Mouse (Mus musculus): ENCODE measurements at regions not wholly inside any gene's neighbourhood (a gene's known extent, or its start where the extent isn't known, plus 50 kb on each side); places are given as distances from the start of the nearest gene placed in this dataset.

DNA sequence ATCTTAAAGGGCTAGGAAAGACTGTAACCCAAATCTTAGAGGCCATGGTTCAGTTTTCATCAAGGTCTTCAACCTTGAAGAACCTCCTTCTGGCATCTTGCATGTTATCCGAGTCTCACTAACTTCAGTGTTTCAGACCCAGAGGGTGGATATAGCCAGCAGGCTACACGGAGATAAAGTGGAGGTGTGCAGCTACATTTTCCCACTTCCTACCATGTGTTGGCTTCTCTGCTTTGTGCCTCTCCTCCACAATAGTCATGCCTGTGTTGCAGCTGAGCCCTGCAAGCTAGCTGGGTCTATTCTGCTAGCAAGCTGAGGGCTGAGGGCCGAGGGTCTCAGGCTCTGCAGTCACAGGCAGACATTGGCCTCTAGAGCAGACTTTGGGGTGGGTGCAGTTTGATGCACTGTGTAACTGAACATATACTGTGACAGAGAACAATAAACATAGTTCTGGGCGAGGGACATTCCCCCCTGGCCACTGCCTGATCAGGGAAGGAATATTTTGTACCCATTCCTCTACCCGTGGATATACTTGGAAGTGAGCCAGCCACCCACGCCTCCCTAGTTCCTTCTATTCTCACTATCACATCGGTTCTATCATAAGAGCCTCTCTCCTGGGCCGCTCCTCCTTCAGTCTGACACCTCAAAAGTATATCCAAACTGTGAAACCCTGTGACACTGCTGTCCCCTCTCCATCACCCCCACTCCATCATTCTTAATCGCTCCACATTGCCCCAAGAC lies 152.6 kb upstream of the Mycn start:
- DNase-seq = no peak

DNA sequence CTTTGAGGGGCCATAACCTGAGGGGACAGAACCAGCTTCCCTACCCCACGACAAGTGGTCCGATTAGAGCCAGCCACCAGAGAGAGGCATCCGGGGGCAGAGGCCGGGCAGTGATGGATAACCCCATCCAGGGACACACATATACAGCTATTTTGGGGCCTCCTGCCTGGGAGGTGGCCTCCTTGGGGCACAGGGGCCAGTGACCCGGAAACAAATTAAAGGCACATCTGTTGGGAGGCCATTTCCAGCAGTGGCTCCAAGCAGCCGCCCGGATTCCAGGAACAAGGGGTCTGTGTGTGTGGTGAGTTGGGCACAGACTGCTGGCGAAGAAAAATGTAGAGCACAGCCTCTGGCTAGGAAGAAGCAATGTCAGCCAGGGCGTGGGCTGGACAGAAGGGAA lies 144.2 kb upstream of the Mycn start:
- no peak for DNase-seq

DNA sequence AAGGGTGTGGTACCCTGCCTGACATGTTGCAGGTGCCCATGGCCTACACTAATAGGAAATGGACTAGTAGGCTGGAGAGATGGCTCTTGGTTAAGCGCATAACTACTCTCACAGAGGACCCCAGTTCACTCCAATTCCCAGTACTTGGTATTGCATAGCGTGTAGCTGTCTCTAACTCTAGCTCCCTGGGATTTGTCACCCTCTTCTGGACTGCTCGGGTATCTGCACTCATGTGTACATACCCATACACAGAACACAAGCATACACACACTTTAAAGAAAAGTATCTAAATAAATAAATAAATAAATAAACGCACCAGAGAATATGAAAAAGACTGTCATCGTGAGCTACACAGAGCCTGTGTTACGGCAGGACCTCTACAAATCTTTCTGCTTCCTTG lies 143.8 kb upstream of the Mycn start:
- DNase-seq = no peak

DNA sequence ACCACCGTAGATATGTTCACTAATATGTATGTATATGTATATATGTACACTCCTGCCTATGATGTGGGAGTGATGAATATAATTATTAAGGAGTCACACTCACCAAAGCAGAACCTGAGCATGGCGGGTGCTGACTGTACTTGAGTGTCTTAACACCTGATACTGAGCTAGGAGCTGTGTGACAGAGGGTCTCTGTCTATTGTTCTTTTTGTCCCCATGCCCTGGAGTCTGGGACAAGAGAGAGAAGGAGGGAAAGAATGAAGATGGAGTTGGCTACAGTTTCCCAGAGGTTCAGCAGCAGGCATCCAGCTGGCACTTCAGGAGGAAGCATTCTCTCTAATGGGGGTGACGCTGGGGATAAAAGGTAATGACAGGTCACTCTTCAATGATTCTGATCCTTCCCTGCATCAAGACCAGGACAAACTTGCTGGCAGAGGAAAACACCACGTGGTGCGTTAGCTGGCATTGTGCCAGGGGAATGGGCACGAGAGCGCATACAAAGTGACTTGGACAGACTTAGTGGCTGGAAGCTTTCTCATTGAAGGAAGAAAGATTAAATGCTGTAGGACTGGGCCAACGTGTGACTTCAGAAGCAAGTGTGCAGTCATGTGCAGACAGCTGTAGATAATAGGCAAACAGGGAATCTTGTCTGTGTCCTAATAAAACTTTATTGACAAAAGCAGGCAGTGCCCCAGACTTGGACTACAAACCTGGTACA lies 141.8 kb upstream of the Mycn start:
- DNase-seq = no peak

DNA sequence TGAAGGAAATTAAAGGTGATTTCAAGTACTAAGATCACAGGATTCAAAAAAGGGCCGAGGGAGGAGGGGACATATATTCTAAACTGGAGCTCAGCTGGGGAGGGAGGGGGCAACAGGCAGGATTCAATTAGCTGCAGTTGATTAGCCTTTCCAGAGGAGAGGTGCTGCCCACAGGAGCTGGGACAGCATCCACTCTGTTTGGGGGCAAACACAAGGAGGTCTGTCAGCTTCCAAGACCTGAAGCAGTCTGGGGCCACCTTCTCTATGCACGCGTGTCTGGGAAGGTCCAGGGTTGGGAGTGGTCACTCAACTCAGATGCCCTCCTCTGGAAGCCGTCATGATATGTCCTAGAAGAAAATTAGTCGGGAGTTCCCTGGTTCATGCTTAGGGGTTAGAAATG lies 139.1 kb upstream of the Mycn start:
- DNase-seq = no peak

DNA sequence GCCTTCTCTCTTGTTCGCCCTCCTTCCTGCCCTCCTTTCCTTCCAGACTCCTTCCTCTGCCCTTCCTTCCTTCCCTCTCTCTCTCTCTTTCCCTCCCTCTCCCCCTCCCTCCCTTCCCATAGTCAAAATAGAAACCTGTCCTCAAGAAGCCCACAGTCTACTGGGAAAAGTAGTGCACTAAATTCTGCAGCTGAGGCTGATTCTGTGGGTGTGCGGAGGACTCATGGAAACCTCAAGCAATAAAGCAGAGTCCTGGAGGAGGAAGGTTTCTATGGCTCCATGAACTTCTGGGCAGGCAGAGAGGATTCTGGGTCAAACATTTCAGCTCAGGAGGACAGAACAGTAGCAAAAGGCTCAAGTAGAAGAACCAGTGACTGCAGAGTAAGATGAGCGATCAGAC lies 138.1 kb upstream of the Mycn start:
- no peak for DNase-seq

DNA sequence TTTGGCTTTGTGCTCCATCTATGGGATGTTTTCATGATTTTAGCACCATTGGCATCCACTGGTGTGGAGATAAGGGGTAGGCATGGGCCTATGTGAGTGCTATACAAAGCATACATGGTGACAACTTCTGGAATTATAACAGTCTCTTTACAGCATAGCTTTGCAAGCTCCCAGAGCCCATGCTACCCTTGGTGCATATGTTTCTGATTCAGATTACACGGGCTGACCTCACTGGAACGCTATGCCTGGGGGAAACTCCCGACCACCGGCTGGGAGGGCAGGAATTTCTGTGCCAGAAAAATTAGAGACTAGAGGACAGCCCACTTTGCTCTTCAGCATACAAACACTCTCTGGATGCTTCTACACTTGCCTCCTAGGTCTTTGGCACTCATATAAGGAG lies 136.0 kb upstream of the Mycn start:
- DNase-seq = no peak

DNA sequence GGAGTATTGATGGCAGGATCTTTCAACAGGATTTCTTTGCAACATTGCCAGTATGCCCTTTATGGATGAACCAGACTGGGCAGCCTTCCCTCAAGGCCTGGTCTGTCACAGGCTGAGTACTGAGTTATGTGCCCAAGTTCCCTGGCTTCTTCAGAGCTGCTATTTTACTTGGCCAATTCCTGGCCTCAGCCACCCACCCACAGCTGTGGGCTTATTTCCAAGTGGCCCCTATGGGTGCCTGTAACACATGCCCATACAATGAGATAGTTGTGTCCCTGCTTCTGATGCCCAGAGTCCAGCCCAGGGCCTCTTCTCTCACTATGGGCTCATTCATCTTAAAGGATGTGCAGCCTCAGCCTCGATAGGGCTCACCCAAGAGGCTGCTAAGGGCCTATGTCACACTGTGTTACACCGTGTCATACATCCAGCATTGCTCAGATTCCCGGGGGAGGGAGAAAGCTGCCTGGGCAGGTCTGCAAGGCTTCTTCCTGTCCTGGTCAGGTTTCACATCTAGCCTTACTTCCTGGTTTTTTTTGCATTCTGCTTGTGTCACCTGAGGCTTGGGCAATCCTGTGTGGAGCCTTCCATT lies 135.1 kb upstream of the Mycn start:
- DNase-seq = no peak

DNA sequence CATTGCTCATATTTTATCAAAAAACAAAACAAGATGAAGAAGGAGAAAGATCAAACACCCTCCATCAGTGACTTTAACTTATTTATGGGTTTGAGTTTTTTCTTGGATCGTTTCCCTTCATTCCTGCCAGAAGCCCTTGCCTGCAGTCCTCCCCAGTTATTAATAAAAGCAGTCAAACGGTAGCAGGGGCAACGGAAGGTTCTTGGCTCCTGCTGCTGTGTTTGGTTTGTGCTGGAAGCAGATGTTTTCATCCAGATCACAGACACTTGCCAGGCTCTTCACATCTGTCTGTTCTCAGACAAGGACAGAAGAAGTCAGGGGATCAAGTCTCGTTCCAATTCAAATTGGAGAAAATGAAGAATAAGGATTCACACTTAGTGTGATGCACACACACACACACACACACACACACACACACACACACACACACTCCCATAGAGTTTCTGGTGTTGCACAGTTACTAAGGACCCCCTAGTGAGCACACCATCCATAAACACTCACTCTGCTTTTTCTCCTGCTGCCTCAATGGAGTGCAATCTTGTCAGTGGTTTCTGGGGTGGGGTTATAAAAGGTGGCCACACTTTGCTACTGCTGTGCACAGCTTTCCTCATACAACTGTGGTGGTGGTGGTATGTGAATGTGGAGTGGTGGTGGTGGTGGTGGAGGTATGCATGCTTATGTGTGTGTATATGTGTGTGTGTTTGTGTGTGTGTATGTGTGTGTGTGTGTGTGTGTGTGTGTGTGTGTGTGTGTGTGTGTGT lies 131.6 kb upstream of the Mycn start:
- no peak for DNase-seq

DNA sequence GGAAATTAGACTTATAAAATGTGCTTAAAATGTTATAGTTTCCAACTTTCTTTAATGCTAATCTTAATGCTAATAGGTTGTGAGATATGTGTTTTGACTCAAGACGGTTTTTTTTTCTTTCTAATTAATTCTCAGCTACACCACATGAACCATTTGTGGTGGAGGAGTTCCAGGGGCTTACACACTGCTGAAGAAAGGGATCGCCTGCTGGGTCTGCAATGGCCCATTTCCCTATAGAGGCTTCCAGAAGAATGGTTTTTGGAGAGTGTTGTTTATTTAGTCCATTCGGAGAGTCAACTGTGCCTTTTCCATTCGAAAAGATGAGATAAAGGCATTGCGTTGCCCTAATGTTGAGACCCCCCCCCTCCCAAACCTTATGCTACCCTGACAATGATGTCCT lies 125.6 kb upstream of the Mycn start:
- DNase-seq = no peak

DNA sequence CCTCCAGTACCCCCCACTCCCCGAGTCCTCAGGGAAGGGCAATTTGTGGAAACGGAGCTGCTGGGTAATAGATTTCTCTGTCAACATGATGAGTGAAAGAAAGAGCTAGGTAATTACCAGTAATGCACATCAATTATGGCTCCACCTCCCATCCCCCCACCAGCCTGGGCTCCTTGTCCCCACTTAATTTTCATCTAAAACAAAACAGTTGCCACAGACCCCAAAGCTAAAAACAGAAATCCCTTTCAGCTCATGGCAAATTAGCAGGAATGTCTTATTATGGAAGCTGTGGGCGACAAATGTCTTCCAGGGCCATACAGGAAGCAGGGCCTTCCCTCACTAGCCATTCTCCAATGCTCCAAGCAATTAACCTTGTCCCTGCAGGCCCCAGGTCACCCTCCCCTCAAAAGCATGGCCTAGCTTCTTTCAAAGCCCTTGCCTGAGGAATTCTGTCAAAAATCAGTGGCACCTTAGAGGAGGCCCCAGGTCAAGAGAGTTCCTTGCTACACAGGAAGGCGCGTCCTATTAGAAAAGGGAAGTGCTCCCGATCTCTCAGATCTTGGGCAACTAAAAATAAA lies 125.0 kb upstream of the Mycn start:
- DNase-seq = no peak

DNA sequence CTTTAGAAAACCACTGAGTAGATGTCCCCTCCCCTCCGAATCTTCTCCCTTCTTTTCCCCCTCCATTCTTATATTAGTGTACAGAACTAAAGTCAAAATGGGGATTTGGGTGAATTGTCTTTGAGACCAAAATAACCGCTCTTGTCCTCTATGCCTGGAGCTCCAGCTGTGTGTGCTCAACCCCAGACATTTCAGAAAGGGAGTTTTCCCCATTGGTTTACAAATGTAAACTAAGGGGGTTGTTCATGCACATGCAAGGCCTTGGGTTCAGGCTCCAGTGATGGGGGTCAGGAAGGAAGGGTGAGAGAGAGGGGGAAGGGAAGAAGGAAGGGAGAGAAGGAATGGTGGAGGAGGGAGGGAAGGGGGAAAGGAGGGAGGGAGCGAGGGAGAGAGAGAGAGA lies 117.8 kb upstream of the Mycn start:
- DNase-seq = no peak

DNA sequence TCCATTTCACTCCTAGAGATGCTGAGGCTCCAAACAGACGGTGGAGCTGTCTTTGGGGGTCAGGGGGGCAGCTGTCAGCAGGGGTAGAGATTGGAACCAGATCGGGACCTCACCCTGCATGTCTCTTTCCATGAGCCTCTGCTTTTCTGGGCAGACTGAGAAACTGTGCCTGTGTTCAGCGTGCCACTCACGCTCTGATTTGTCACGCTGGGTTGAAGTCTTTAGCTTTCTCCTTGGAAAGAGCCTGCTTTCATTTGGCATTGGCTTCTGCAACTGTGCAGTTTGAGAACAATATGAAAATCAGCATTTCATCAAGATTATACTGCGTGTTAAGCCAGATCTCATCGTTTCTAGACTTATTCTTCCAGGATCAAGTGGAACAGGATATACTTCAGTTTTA lies 114.5 kb upstream of the Mycn start:
- no peak for DNase-seq

DNA sequence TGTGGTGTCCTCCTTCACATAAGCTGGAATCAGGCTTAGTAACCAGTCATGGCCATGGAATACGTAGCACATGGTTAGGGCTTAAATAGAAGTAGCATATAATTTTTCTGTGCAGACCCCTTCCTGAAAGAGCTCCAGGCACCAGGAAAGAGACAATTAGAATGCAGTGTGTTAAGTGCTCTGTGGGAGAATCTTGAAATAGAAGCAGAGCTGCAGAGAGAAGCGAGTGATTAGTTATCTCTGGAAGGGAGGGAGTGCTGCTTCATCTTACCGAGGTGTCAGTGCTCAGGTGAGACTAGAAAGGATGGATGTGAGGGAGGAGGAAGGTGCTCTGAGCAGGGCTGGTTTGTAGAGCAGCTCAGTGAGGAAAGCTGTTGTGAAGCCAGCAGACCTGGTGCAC lies 112.9 kb upstream of the Mycn start:
- DNase-seq = no peak

DNA sequence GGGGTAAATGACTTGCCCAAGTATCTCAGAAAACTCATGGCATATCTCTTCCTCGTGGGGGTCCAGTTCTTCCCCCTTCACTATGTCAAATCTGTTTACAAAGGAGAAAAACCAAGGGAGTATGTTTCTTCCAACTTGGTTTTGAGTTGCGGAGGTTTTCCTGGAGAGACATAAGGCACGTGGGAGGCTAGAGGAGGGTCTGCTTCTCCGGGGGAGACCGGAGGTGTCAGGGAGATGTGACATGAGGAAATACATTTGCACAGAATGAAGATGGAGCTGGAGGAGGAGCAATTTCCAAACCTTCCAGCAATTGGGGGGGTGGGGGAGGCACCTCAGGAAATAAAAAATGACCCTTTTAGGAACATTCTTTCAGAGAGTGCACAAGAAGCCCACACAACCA lies 112.0 kb upstream of the Mycn start:
- no peak for DNase-seq

DNA sequence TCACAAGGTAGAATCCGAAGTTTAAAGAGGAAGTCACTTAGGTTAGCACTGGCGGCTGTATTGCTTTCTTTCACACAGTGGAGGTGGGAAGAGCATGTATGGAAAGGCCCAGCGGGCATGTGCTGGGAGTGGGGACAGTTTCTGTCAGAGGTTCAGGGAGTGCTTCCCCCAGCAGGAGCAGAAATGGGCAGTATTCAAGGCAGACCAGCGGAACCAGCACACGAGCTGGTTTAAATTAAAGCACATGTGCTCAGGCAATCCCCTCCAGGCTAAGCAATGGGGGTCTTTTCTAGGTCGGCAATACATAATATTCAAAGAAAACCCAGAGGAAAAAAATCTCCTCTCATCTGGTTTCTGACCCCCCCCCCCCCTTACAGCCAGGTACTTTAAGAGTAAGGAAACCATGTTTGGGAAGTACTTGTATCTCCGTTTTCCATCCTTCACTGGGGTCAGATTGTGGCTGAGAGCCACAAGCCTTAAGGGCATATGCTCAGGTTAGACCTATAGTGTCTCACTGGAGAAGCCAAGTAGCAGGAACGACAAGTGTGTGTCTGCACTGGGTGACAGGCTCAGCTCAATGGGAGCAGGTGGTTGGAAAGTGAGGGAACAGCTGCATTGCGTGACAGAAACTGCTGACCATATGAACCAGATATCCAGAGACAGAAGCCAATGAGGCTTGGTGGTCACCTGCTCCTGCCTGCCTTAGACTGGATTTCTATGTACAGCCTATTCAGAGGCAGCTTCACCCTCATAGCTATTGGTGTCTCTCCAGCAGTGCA lies 111.3 kb upstream of the Mycn start:
- no peak for DNase-seq

DNA sequence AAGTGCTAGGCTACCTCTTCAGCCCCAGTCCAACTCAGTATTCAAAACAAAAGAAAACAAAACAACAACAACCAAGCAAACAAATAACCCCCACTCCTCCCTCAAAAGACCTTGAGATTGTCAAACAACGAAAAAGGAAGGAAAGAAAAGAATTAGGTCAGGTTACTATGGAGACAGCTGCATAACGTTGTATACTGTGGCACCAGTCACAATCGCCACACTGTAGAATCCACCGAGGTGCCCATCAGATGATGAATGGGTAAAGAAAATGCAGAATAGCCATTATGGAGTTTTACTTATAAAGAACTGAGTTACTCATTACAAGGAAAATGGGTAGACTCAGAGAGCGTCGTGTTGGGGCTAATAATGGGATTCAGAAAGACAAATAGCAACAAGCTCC lies 110.5 kb upstream of the Mycn start:
- no peak for DNase-seq

DNA sequence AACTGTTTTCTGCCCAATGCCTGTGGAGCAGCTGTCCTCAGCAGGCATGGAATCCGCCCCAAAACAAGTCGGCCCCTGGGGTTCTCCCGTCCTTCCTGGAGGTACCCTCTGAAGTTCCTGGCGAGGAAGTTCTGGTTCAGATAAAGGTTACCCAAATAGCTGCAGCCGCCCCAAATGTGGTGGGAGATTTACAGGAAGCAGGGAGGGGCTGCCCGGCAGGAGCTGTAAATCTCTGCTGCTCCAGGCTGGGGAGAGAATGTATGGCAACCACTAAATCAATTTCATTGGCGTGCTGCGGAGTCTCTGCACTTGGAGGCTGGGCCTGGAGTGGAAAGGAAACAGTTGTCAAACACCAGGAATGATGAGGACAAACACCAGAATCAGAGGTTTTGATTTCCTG lies 107.9 kb upstream of the Mycn start:
- no peak for DNase-seq

DNA sequence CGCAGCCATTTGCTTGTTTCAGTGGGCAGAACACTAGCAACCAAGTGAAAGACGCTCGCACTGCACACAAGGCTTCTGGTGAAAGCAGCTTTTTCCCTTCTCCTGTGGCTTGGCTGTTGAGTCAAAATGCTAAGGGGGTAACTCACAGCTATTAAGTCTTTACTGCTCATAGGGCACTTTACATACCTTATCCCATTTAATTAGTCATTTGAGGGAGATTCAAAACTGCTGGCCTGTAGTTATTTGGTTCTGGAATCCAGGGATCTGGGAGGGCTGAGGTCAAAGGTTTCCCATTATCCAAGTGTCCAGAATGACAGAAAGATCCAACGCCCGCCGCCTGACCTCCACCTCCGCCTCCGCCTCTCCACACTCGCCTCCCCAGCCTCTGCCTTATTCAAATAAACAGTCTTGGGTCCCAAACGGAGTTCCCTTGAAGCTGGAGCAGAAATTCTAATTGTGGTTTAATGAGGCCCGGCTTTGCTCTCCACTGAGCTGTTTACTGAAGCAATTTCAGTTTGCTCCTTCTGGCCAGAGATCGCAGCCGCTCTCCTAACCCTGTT lies 106.5 kb upstream of the Mycn start:
- no peak for DNase-seq

DNA sequence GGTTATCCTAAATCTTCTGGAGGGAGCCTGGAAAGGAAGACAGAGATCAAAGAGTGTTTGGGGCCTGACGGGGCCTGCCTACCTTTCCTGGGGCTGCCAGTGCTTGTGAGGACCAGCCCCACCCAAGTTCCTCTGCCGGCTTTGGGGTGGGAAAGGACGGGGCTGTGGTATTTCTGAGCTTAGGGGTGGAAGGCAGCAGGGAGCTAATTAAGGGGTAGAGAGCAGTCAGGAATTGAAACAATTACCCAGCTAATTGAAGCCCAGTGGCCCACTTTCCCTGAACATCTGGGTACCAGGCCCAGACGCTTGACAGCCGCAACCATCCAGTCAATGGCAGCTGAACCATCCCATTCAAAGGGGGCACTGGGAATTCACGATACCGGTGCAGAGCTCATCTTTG lies 101.2 kb upstream of the Mycn start:
- DNase-seq = no peak

DNA sequence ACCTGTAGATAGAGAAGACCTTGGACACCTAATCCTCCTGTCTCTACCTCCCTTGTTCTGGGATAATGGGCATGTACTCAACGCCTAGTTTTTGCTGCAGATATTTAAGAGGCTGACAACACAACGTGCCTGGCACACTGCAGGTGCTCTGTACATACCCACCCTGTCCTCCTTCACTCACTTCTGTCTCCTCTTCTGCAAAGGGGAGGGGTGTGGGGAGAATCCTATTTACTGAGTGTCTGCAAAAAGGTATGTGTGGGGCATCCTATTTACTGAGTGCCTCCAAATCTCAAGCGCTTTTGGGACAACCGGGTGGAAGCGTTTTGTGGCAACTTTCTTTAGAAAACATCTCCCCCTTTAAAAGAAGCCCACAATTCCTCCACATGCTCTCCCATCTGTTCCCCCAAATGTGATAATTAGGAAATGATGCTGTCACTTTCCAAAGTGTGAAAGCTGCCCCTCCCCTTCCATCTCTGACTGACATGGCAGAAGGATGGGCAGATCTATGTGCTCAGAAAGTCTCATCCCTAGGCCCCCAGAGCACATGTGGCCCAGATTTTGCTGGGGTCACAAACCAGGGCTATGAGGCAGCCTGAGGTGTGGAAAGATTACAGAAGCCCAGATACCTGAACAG lies 93.5 kb upstream of the Mycn start:
- DNase-seq = no peak

DNA sequence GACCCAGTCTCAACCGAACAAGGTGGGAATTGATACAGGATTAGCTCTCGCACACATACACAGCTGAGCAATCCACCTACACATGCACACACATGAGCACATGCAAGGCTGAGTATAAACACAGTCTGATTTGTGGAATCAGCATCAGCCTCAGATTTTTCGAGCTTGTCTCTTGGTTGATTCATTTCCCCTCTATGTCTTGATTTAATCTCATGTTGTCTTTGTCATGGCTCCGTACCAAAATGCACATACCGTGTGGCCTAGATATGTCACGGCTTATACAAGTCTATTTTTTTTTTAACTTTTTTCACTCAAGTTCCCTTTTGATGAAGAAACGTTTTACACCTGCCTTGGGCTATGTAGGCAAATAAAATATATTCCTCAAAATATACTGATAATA lies 88.6 kb upstream of the Mycn start:
- no peak for DNase-seq
